Mouse (Mus musculus) embryonic fibroblast, embryonic 13.5 days (primary cell): ENCODE results near the gene Cdkal1.

Source experiments
- CTCF ChIP-seq: IDR thresholded peaks from 2 replicates; pipeline ENCODE4 v1.5.1; 2011; ENCODE audit warnings: mild to moderate bottlenecking, control low read depth, low read length, moderate library complexity, borderline replicate concordance; ENCODE audit not compliant: insufficient read depth
- POLR2A ChIP-seq: IDR thresholded peaks from 2 replicates; pipeline ENCODE4 v1.6.1; 2011; ENCODE audit warnings: low read depth, mild to moderate bottlenecking, control low read depth, low read length, moderate library complexity

- TF ChIP-seq POLR2A = no peak
- TF ChIP-seq CTCF = no peak
These were observed 50.2 kb downstream of the Cdkal1 start for GRCm38 (mm10) chr13:29805296-29805695.
